Mouse (Mus musculus) kidney, adult 9 months (tissue): ENCODE data around the gene Hyal1.

ENCODE experiments used
- DNase-seq: peaks from one replicate; pipeline ENCODE4 v3.0.0; 2022

The Hyal1 gene

DNA sequence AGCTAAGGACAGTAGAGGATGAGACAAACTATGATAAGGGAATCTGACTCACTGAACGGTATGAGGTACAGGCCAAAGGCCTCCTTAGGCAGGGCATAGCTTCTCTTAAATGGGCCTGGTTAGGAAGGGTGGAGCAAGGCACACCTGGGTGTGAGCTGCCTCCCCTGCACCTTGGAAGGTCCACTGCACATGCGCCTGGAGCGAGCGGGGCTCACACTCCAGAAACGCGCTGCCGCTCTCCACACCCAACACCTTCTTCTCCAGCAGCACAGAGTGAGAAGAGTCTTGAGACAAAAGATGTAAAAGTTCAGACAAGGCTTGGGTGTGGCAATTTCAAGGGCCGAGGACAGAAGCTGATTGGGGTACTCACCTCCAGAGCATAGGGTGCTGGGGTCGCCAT, 22.7 kb downstream of the Hyal1 start:
- no peak for DNase-seq

DNA sequence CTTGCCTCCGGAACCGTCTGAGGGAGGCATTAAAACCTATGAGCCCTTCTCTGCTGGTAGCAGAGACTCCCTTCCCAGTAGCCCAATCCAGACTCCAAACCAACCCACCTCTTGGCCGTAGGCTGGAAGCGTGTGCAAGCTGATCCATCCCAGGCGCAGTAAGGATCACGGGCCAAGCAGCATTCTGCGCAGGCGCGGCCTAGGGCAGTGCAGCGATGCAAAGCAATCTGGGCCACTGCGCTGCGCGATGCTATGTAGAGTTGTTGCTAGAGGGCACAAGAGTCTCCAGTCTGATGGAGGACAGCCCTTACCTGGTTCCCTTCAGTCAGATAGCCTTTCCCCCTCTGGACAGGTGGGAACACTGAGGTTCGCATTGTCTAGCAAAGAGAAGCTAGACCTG, 23.1 kb downstream of the Hyal1 start:
- DNase-seq = no peak

DNA sequence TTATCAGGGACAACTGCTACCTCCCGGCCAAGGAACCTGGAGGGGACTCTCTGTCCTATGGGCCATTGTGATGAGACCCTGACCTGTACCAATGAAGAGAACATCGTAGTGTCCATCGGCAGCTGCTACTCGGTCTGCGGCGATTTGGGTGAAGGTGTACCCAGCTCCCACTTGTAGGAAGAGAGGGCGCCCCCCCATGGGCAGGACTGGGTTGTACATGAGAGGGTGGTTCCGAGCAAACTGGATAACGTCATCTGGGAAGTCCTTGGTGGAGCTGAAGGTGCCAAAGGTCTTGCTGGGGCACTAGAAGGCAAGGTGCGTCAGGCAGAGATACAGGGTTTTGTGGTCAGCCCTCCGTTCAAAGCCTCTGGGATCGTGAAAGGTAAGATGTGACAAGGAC, 24.0 kb downstream of the Hyal1 start:
- DNase-seq = peak; percentile 78

DNA sequence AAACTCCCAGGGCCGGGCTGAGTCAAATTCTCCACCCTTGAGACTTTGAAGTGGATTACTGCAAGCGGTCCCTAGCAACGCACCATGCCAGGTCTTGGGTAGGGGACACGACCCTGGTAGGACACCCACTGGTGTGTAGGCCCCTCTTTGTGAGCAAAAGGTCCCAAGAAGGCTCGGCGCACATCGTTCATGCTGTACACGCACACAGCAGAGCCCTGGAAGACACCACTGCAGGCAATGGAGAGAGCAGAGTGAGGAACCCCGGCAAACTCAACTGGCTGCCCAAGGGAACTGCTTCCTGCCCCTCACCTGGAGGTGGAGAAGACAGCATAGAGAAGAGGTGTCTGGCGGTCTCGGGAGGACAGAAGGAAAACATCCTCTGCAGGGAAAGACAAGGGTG, 24.5 kb downstream of the Hyal1 start:
- DNase-seq = no peak

DNA sequence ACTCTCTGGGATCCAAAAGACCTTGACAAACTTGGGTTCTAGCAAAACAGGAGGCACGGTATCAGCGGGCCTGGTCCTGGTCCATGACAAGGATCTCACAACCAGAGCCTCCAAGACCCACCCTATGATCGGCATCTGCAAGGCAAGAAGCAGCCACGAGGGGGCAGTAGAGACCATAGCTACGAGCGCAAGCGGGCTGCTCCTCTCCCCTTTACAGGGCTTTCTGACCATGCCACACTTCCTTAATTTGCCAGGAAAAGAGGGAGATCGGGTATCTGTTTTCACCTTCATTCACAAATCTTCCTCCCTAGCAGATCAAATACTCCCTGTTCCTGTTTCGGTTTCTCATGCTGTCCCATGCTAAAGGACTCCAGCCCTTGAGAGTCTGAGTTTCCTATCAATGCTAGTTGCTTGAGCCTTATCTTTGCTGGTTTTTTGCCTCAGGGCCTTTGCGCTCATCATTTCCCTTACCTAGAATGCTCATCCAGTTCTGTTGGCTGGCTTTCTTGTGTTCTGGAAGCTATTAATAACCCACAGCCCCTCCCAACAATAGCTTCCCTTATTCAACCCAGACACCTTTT, 25.4 kb downstream of the Hyal1 start:
- peak; percentile 93 for DNase-seq

DNA sequence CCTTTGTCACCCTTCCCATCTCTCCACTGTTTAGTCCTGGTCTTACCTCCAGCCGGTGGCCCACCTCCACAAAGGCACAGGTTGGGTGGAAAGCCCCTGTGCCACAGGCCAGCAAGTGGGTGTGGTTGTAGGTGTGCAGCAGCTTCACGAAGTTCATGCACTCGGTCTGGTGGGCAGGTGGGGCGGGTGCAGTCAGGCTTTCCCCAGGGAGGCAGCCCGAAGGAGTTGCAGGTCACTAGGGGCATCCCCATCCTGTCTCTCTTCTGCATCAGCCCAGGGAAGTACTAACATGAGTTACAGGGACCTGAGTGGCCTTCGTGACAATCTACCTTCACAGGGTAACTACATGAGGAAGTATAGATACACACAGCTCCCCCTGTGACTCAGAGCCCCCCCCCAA, 26.5 kb downstream of the Hyal1 start:
- no peak for DNase-seq

DNA sequence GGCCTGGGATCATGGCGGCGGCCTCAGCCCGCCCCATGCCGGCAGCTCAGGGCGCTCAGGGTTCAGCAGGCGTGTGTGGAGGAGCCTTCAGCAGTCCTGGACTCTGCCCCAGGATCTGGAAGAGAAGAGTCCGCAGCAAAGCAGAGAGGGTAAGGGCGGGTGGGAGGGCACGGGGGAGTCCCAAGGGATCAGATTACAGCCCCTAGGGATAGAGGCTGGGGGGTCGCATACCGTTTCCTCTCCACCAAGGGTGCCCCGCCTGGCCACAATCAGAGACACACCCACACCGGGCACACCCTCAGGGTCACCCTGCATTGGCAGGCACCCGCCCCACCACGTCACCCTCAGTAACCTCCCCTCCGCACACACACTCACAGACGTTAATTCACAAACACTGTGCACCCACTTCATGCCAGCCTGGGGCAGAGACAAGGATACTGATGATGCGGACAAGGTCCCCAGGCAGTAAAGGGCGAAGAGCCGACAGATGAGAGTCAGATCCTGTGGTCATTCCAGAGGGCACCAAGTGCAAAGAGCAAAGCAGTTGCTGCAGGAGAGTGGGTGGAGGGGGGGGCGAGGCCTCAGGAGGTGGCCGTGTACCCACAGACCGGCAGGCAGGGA, 28.4 kb downstream of the Hyal1 start:
- peak; percentile 79 for DNase-seq

DNA sequence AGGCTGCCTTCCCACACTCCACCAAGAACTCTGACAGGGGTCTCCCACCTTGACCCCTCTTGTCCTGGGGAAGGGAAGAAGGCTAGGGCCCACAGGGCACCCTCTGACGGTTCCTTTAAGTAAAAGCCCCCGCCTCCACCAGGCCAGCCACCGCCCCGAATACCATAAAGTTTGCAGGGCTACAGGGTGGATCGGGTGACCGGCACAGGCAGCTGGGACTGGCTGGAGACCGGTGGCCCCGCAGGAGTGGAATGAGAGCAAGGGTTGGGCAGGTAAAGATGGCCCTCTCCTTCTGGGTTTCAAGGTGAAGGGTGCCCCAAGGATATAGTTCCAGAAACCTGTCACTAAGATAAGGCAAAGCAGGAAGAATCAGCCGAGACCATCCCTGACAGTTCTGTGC, 29.9 kb downstream of the Hyal1 start:
- peak; percentile 69 for DNase-seq

DNA sequence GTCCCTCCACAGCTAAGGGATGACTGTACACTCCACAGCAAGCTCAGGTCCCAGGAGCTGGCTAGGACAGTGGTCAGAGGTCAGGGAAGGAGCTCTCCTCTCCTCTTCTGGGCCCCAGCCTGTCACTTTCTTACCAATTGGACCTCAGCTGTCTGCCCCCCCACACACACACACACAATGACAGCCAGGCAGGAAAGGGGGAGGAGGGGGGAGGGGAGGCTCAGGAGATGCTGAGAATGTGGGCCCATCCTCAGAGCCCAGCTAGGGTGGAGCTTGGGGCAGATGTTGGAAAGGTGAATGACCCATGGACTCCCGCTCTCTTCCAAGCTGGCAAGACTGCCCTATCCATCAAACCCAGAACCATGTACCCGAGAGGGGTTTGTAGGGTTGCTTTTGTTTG, 30.3 kb downstream of the Hyal1 start:
- no peak for DNase-seq

DNA sequence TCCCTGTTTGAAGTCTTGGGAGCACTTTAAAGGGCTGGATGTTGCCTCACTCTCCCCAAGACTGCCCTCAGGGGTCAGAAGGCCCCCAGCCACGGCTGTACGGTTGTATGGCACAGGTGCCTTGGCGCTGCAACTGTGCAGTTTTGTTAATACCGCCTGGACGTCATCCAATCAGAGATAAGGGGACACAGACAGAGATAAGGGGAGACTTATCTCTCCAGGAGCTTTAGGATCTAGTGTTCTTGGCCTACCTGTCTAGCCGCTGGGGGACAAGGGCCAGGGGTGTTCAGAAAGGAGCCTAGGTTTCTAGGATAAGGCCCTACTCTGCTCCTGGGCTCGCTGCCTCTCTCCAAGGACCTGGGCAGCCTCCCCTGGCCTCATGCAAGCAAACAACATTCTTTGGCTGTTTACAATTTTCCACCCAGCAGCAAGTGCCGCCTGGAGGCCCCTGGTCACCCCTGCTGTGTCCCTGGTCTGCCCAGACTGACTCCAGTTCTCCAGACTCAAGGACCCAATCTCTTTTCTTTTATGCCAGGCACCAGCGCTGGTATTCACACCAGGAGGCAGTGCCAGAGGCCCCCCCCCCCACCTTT, 31.0 kb downstream of the Hyal1 start:
- DNase-seq = no peak

DNA sequence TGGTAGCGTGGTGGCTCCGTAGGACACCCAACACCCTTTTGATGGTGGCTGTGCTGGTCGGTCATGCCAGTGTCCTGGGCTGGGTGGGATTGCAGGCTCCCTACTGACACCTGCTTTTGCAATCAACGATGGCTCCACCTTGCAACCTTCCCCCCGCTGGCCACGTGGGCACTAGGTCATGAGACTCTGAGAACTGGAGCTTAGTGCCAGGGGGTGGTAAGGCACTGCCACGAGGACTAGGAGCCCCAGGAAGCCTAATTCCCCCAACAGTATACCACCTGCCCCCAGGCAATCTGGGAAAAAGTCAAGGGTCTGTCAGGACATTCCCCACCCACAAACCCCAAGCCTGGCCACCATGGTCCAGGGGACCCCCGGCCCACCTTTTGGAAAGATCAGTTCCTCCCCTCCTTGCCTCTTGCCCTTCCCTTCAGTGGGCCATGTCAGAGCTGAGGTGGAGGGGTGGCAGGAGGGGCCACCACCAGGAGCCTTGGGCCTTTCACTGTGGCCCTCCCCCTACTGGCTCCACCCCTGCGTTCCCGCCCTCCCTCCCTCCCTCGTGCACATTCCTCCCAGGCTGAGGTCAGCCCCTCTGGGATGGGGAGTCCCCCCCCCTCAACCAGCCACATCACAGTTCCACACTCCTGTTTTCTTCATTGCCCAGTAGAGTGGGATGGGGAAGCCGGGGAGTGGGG, 32.2 kb downstream of the Hyal1 start, which contains the start of gene Sema3b:
Gene Sema3b, minus strand, starts transcription at position 489 of the 692 bp plus-strand sequence.
- DNase-seq = no peak

DNA sequence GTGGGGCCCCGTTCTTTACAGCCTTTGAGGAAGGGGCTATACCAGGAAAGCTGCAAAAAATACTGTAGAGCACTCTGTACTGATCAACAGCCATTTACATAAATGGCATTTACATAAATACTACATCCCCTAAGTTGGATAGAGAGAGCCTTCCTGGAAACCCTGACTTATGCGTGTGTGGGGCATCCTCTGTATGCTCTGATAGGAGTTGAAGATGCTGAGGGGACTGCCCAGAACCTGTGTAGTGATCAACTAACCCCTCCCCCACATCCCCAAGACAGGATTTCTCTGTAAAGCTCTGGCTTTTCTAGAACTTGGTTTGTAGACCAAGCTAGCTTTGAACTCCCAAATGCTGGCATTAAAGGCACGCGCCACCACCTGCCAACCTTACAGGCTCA, 32.7 kb downstream of the Hyal1 start:
- no peak for DNase-seq

DNA sequence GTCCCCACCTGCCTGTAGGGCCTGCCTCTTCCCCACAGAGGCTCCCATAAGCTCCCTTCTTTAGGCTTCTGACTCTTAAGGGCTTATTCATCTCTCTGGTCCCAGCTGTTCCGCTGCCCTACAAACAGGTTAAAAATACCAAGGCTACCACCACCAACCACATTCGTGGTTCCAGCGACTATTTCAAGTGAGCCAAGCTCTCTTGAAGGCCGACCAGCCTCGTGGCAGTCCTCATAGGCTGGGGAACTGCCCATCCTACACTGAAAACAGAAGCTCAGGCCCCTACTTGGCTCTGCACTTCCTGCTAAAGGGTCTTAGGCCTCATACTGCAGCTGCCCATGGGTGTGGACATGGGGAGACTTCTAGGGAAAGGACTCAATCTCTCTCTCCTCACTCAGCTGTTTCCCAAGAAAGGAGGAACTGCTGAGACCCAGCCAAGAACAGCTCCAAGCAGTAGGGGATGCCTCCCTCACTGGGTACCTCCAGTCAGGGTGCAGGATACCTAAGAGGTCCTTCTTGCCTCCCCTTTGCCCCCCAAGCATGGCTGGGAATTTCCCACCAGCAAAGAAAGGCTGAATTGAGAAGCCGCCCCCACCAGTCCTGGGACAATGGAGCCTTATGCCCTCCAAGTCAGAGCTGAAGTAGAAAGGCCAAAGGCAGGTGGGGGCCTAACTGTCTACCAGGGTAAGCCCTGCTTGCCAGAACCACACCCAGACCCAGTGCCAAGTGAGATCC, 34.9 kb downstream of the Hyal1 start:
- no peak for DNase-seq

DNA sequence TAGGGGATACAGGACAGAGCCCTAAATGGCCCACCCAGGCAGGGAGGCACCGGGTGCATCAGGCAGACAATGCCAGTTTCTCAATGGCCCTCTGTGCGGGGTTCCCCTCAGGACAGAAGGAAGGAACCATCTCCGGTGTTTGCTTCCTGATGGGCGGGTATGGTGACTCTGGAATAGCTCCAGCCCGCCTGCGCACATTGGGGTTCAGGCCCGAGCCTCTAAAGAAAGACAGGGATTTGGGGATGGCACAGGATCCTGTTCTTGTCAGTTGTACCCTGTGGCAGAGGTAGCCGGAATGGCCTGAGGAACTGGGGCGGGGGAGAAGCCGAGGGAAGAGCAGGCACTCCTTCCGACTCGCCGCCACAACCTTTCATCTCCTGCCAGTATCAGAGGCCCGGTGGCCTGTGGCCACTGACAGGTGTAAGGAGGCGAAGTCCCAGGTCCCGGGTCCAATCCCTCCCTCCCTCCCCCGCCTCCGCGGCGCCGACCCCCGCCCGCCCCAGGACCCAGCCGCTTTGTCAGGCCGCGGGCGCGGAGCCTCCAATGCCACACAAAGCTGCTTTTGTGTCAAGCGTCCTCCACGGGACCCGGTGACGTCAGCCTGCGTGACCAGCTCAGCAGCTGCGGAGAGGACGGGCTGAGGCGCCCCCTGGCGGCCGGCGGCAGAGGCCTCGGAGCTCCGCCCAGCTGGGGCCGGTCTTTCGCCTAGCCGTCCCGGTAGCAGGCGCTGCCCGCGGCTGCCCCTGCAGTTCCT, 35.6 kb downstream of the Hyal1 start:
- DNase-seq = peak; percentile 98

DNA sequence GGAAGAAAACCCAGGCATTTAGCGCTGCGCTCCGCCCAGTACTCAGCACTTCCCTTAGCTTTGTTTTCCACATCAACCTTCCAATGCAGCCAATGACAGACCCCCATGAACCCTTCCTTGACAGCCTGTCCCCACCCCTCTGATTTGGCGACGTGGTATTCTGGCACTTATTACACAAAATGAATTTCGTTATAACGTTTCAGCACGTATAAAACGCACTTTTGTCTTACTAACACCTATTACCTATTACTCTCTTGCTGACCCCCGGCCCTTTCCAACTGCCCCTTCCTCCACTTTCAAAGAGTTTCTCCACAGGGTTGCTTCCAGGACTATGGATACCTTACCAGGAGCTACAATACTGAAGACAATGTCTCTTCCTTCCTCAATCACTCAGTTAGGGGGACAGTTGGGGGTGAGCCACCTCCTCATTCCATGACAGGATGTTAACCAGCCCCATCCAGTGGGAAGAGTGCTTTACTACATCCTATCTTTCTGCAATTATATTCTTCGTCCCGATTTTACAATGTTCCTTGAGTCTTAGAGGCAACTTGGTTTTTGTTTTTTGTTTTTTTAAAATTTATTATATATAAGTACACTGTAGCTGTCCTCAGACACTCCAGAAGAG, 36.3 kb downstream of the Hyal1 start:
- DNase-seq = no peak

DNA sequence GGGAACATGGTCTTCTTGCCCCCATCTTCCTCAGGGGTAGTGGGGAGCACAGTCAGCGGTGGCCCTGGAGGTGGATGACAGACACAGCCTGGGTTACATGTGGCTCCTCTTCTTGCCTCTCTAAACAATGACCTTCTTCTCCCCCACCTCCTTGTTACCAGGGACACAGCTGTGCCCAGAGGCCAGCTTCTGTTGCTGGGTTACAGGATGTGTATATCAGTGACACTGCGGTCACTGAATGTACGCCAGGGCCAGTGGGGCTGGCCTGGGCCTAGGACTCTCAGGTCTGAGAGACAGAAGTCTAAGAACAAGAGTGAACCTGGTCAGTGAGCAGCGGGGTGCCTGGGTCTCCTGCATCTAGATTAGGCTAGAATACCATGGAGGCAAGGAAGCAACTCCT, 38.3 kb downstream of the Hyal1 start:
- DNase-seq = no peak

DNA sequence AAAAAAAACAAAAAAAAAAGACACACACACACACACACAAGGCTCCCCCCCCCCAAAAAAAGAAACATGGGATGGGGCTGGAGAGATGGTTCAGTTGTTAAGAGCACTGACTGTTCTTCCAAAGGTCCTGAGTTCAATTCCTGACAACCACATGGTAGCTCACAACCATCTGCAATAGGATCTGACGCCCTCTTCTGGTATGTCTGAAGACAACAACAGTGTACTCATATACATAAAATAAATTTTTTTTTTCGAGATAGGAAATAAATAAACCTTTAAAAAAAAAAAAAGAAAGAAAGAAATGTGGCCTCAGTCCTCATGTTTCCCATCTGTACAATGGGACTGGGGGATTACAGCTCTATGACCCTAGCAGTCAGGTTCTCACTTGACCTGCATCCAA, 40.7 kb downstream of the Hyal1 start:
- no peak for DNase-seq

DNA sequence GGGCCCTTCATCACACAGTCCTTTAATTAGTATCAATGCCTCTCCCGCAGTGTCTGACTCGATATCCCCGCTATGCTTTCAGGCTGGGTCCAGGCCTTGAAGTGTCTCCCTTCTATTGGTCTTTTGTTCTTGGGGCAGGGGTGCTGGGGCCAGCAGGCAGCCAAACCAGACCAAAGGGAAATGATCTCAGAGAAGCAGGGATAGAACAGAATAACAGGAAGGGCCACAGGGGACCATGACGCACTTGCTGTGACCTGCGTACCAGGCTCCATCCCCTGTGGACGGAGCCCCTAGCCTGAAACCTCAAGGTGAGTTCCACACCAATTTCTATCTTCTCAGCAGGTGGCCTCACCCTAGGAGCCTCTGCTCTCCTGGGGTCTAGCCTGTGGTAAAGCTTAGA, 41.4 kb downstream of the Hyal1 start:
- no peak for DNase-seq

DNA sequence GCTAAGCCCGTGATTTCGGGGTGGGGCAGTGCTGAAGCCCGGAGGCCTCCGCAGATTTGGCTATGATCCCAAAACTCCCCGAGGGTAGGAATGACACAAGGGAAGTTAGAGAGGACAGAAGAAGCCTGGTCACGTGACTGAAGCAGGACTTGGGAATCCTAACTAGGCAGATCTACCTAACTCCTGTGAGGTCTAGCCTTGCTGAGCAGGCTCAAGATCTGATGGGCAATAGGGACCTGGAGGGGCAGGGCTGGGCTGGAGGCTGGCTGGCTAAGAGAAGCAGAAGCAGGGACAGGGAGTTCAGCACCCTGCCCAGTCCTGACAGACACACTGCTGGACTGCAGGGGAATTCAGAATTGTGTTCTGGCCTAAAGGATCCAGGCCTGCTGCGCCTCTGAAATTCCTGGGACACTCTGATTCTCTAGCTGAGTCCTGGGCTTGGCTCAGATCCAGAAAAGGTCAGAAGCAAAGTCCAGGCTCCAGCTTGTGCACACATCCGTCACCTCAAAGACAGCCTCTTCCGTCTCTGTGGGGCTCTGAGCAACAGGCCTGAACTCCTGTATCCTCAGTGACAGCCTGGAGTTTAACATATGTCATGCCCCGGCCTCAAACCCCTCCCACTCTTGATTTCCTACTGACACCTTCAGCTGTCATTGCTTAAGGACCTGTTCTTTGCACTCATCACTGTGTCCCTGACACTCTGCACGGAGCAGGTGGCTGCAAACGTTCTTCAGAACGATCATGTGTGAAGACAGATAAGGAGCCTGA, 42.2 kb downstream of the Hyal1 start:
- peak; percentile 93 for DNase-seq

DNA sequence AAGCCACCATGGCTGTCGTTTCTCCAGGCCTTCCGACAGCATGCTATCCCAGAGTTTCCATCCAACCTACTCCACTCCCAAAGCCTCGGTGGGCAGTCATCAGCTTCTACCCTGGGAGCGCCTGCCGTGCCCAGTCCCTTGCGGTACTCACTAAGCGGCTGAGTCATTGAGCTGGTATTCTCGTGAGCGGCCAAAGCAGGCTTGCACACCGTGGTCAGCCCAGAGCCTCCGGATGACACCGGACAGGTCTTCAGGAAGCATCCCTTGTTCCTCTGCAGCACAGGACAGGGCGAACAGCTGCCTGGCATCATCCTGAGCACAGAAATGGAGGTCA, 42.8 kb downstream of the Hyal1 start:
- peak; percentile 41 for DNase-seq

DNA sequence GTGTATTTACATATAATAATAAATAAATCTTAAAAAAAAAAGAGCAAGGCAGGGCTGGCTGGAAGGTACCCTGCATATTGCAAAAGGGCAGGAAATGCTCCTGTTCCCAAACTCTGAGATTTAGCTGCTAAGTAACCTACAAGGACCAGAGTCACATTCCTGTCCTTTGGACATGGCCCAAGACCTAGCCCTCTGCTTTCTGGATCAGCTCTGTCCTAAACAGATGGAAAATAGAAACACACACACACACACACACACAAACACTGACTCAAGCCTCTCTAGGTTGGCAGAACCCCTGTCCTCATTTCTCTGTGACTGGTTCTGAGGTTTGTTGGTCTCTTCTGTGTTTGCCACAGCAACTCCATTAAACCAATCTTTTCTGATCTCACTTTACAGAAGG, 44.2 kb downstream of the Hyal1 start:
- no peak for DNase-seq

DNA sequence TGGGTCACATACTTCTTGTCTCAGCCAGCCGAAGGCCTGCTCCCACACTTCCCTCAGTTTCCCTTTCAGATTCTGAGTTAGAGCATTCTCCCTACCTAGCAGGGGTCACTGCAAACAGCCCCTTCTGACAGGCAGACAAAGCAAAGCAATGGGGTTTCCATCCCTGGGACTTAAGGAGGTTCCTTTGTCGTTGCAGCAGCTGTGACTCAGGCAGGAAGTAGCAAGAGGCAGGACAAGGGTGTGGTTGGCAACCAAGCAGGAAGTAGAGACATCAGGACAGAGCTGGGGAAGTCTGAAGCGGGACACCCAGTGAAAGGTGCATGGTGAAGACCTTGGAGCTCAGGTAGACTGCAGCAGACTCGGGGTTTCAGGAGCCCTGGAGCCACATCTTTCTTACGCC, 47.8 kb downstream of the Hyal1 start:
- peak; percentile 54 for DNase-seq
